In the genomic region with DNA sequence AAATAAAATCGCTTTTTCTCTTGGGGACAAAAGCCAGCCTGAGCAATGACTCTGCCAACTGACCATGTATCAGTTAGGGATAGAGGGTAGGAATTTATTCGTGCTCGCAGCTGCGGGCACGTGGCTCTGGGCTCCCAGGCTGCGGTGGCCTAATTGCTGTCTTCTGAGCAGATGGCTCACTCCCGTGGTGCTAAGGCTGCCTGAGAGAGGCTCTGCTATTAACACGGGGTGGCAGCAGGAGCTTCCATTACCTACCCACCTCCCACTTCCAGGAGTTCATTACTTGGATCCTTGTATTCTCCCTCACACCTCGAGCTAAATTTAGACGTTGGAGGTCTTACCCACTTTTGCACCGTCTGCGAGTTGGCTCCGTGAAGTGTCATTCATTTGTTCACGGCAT, we compare ENCODE assay signal across 10 mouse cellular contexts. TPM values are rescaled to one million over a fixed set of nuclear protein-coding genes. Genes with fewer than 3 reads are reported as not detected.
DNase-seq lines count a peak whose midpoint lies in the region; ATAC-seq and TF ChIP-seq lines count a peak whose summit lies in the region.
"Had no signal": no experiment of that assay in that cellular context is flagged by ENCODE, and none has a peak within 500 bp of the region (broad histone marks: within the 10 kb centered on the region; RNA-seq: fewer than 3 reads in every experiment).

No protein-coding gene starts in this region.

- no peak for ATAC-seq in heart, embryonic 14.5 days (ENCODE audit: insufficient number of reproducible peaks, insufficient read depth, low FRiP score, low read depth)
- ATAC-seq in hindbrain, embryonic 12.5 days (ENCODE audit: low FRiP score), result peak; percentile 75
- ATAC-seq in neural tube, embryonic 12.5 days (ENCODE audit: low FRiP score, low read depth), result peak; percentile 58; the same call in 1 of the 2 replicates
- ATAC-seq in intestine, postnatal 0 days, result no peak

- no peak for DNase-seq in heart, postnatal 4 days
- peak; percentile 65 to 78 for DNase-seq in cerebellum, adult 18-20 months
- DNase-seq in thymus, postnatal 0 days (ENCODE audit: low spot score), result no peak
- no peak for DNase-seq in T-cell, adult 2 months (ENCODE audit: low spot score)
- DNase-seq: kidney, adult 9 months had no signal

- no peak for TF ChIP-seq CTCF in intestine, postnatal 0 days (IDR thresholded peaks at IDR 0.05; ENCODE audit: low read depth)

- H3K9ac ChIP-seq in heart, embryonic 14.5 days (ENCODE audit: low read length), result no peak overlapping the region
- H3K9ac ChIP-seq in hindbrain, embryonic 12.5 days, result no peak overlapping the region
- no peak overlapping the region for H3K9ac ChIP-seq in neural tube, embryonic 12.5 days
- no peak overlapping the region for H3K9ac ChIP-seq in intestine, postnatal 0 days (ENCODE audit: low read depth, low read length)
- H3K9ac ChIP-seq: liver, embryonic 15.5 days had no signal

- H3K4me1 ChIP-seq in heart, embryonic 14.5 days (ENCODE audit: control insufficient read depth in 2 of 2, insufficient read depth in 2 of 2, low read length in 2 of 2), result peaks cover 12 to 17% of the 10 kb centered on the region in 2 experiments
- H3K4me1 ChIP-seq in hindbrain, embryonic 12.5 days, result peaks cover 18% of the 10 kb centered on the region
- peaks cover 11% of the 10 kb centered on the region for H3K4me1 ChIP-seq in neural tube, embryonic 12.5 days
- no peaks in the 10 kb centered on the region for H3K4me1 ChIP-seq in intestine, postnatal 0 days (replicated peaks; ENCODE audit: control insufficient read depth, insufficient read depth, low read length)
- H3K4me1 ChIP-seq: liver, embryonic 15.5 days had no signal

- H3K27ac ChIP-seq in heart, embryonic 14.5 days (replicated peaks in 1 of 2; ENCODE audit: control insufficient read depth in 1 of 2, insufficient read depth in 1 of 2, low read depth in 2 of 2, low read length in 2 of 2), result no peak overlapping the region
- peak overlapping the region; percentile 40; the same call in 1 of the 2 replicates for H3K27ac ChIP-seq in hindbrain, embryonic 12.5 days
- no peak overlapping the region for H3K27ac ChIP-seq in neural tube, embryonic 12.5 days
- no peak overlapping the region for H3K27ac ChIP-seq in intestine, postnatal 0 days (ENCODE audit: low read depth, low read length)
- H3K27ac ChIP-seq: liver, embryonic 15.5 days had no signal

- 40% methylated on average over 14 of the region's 14 CpGs for WGBS in heart, embryonic 14.5 days
- 61% methylated on average over 14 of the region's 14 CpGs for WGBS in hindbrain, embryonic 12.5 days
- 50% methylated on average over 14 of the region's 14 CpGs for whole genome bisulfite sequencing in neural tube, embryonic 12.5 days
- 80% methylated on average over 14 of the region's 14 CpGs for WGBS in intestine, postnatal 0 days

- no peak overlapping the region for H3K4me3 ChIP-seq in heart, embryonic 14.5 days (ENCODE audit: control insufficient read depth in 1 of 2, insufficient read depth in 1 of 2, low read depth in 1 of 2, low read length in 2 of 2)
- no peak overlapping the region for H3K4me3 ChIP-seq in hindbrain, embryonic 12.5 days
- no peak overlapping the region for H3K4me3 ChIP-seq in neural tube, embryonic 12.5 days
- H3K4me3 ChIP-seq in intestine, postnatal 0 days (ENCODE audit: low read depth, low read length), result no peak overlapping the region
- H3K4me3 ChIP-seq: liver, embryonic 15.5 days had no signal

- no peaks in the 10 kb centered on the region for H3K9me3 ChIP-seq in heart, embryonic 14.5 days (ENCODE audit: control insufficient read depth, low read length)
- no peaks in the 10 kb centered on the region; the same call in 1 of the 2 replicates for H3K9me3 ChIP-seq in hindbrain, embryonic 12.5 days (replicated peaks)
- H3K9me3 ChIP-seq in neural tube, embryonic 12.5 days, result no peaks in the 10 kb centered on the region
- H3K9me3 ChIP-seq in intestine, postnatal 0 days (ENCODE audit: control insufficient read depth), result no peaks in the 10 kb centered on the region
- H3K9me3 ChIP-seq: liver, embryonic 15.5 days had no signal

- no peaks in the 10 kb centered on the region for H3K27me3 ChIP-seq in heart, embryonic 14.5 days (ENCODE audit: control insufficient read depth, insufficient read depth, low read length)
- H3K27me3 ChIP-seq in hindbrain, embryonic 12.5 days, result no peaks in the 10 kb centered on the region
- H3K27me3 ChIP-seq in neural tube, embryonic 12.5 days (replicated peaks), result no peaks in the 10 kb centered on the region
- no peaks in the 10 kb centered on the region for H3K27me3 ChIP-seq in intestine, postnatal 0 days (replicated peaks; ENCODE audit: control insufficient read depth, insufficient read depth, low read length)
- H3K27me3 ChIP-seq: liver, embryonic 15.5 days had no signal

- H3K4me2 ChIP-seq in heart, embryonic 14.5 days (ENCODE audit: low read length), result peak overlapping the region; percentile 27
- H3K4me2 ChIP-seq in hindbrain, embryonic 12.5 days (replicated peaks), result no peak overlapping the region
- H3K4me2 ChIP-seq in neural tube, embryonic 12.5 days (replicated peaks), result no peak overlapping the region
- H3K4me2 ChIP-seq in intestine, postnatal 0 days (replicated peaks; ENCODE audit: low read depth), result no peak overlapping the region
- H3K4me2 ChIP-seq: liver, embryonic 15.5 days had no signal

- H3K36me3 ChIP-seq in heart, embryonic 14.5 days (ENCODE audit: control insufficient read depth, insufficient read depth, low read length), result no peaks in the 10 kb centered on the region
- H3K36me3 ChIP-seq in hindbrain, embryonic 12.5 days, result no peaks in the 10 kb centered on the region
- no peaks in the 10 kb centered on the region for H3K36me3 ChIP-seq in neural tube, embryonic 12.5 days
- H3K36me3 ChIP-seq in intestine, postnatal 0 days (ENCODE audit: control insufficient read depth, insufficient read depth), result no peaks in the 10 kb centered on the region
- H3K36me3 ChIP-seq: liver, embryonic 15.5 days had no signal

RNA-seq across cellular contexts. Expression of a gene that starts 33.4 kb away (rescaled TPM):
- 4.1 and 5.8 TPM in 2 replicates for polyA plus RNA-seq in heart, embryonic 14.5 days (2014; fragmentation: Nextera tagmentation; extraction: Ambion mirVana)
- 1 to 10 TPM; 1.2 to 1.8 TPM for total RNA-seq in heart, postnatal 4 days (2021)
- 35.1 and 36.6 TPM in 2 replicates for polyA plus RNA-seq in hindbrain, embryonic 12.5 days (2016; fragmentation: Nextera tagmentation; extraction: Ambion mirVana)
- 39.9 and 42.7 TPM in 2 replicates for polyA plus RNA-seq in neural tube, embryonic 12.5 days (2016; fragmentation: Nextera tagmentation; extraction: Ambion mirVana)
- 9.3 and 9.6 TPM in 2 replicates for polyA plus RNA-seq in thymus, postnatal 0 days (2015; fragmentation: Nextera tagmentation; extraction: Ambion mirVana)
- polyA plus RNA-seq in intestine, postnatal 0 days (2015; fragmentation: Nextera tagmentation; extraction: Ambion mirVana), result 4.6 and 5.3 TPM in 2 replicates

RNA-seq across cellular contexts. Expression of a gene that starts 48.1 kb away (rescaled TPM):
- not detected in 2 replicates for polyA plus RNA-seq in heart, embryonic 14.5 days (2014; fragmentation: Nextera tagmentation; extraction: Ambion mirVana)
- total RNA-seq in heart, postnatal 4 days (2021), result not detected
- polyA plus RNA-seq in hindbrain, embryonic 12.5 days (2016; fragmentation: Nextera tagmentation; extraction: Ambion mirVana), result not detected in 2 replicates
- not detected in 2 replicates for polyA plus RNA-seq in neural tube, embryonic 12.5 days (2016; fragmentation: Nextera tagmentation; extraction: Ambion mirVana)
- not detected in 2 replicates for polyA plus RNA-seq in thymus, postnatal 0 days (2015; fragmentation: Nextera tagmentation; extraction: Ambion mirVana)
- polyA plus RNA-seq in intestine, postnatal 0 days (2015; fragmentation: Nextera tagmentation; extraction: Ambion mirVana), result not detected in 2 replicates
- polyA plus RNA-seq: liver, embryonic 15.5 days had no signal

Comparison
In these comparisons a context has a peak if more than half of its experiments do, and no peak if none do; other contexts are left out.
1. ATAC-seq: peak in hindbrain, embryonic 12.5 days (single experiment) and neural tube, embryonic 12.5 days (single experiment); none in heart, embryonic 14.5 days (single experiment) and intestine, postnatal 0 days (single experiment).
2. DNase-seq: peak in cerebellum, adult 18-20 months (2 of 2); none in heart, postnatal 4 days (single experiment), thymus, postnatal 0 days (single experiment) and T-cell, adult 2 months (single experiment).